Mouse (Mus musculus) MEL (cell line): ENCODE results near the gene B4galnt3. TPM values are rescaled to one million over a fixed set of nuclear protein-coding genes. Genes with fewer than 3 reads are reported as not detected.

ENCODE experiments used
- DNase-seq: peaks from one replicate; pipeline ENCODE4 v3.0.0; 2011; ENCODE audit warnings: low read depth, low spot score
- H3K27ac ChIP-seq: 2 replicates; pipeline ENCODE4 v1.5.1; 2012; ENCODE audit warnings: low read depth, mild to moderate bottlenecking, control low read depth, low read length, moderate library complexity; ENCODE audit not compliant: control insufficient read depth
- H3K27me3 ChIP-seq, 2 experiments: fragments of 150-350 bp in 1 of 2; sonication (generic) in 1 of 2; 2 replicates each; pipeline ENCODE4 v1.6.1; 2012; ENCODE audit warnings: low read length in 2 of 2, mild to moderate bottlenecking in 2 of 2, improper control_type of control experiment in 1 of 2, moderate library complexity in 1 of 2; ENCODE audit not compliant: insufficient read depth in 2 of 2, control insufficient read depth in 1 of 2
- H3K36me3 ChIP-seq, 2 experiments: 2 replicates each; pipeline ENCODE4 v1.6.1; 2012 to 2014; ENCODE audit warnings: low read length in 2 of 2, improper control_type of control experiment in 1 of 2, inconsistent platforms in 1 of 2, mild to moderate bottlenecking in 1 of 2; ENCODE audit not compliant: insufficient read depth in 2 of 2, control insufficient read depth in 1 of 2
- H3K4me1 ChIP-seq, 2 experiments: fragments of 150-350 bp in 1 of 2; sonication (generic) in 1 of 2; 2 replicates each; pipeline ENCODE4 v1.6.1; 2012; ENCODE audit warnings: low read length in 2 of 2, improper control_type of control experiment in 1 of 2, mild to moderate bottlenecking in 1 of 2; ENCODE audit not compliant: insufficient read depth in 2 of 2, control insufficient read depth in 1 of 2
- H3K4me3 ChIP-seq, 2 experiments: fragments of 150-350 bp in 1 of 2; sonication (generic) in 1 of 2; 2 replicates each; pipeline ENCODE4 v1.5.1; 2012; ENCODE audit warnings: low read depth in 2 of 2, low read length in 2 of 2, mild to moderate bottlenecking in 2 of 2, moderate library complexity in 2 of 2, control low read depth in 1 of 2, improper control_type of control experiment in 1 of 2; ENCODE audit not compliant: control insufficient read depth in 1 of 2, insufficient read depth in 1 of 2
- H3K79me2 ChIP-seq: 2 replicates; pipeline ENCODE4 v1.6.1; 2012; ENCODE audit warnings: mild to moderate bottlenecking, low read length, moderate library complexity; ENCODE audit not compliant: control insufficient read depth, poor library complexity, insufficient read depth
- H3K9ac ChIP-seq: 2 replicates; pipeline ENCODE4 v1.6.1; 2012; ENCODE audit warnings: low read depth, mild to moderate bottlenecking, control low read depth, low read length, moderate library complexity; ENCODE audit not compliant: control insufficient read depth, poor library complexity, severe bottlenecking
- H3K9me3 ChIP-seq: fragments of 150-350 bp; sonication (generic); replicated peaks from 2 replicates; pipeline ENCODE4 v1.6.1; 2012; ENCODE audit warnings: mild to moderate bottlenecking, low read length, improper control_type of control experiment, moderate library complexity; ENCODE audit not compliant: insufficient read depth
- BHLHE40 ChIP-seq: IDR thresholded peaks from 2 replicates; pipeline ENCODE4 v1.6.1; 2012; ENCODE audit warnings: low read depth, mild to moderate bottlenecking, inconsistent platforms, low read length, improper control_type of control experiment, borderline replicate concordance
- CHD1 ChIP-seq: IDR thresholded peaks from 2 replicates; pipeline ENCODE4 v1.6.1; 2012; ENCODE audit warnings: low read depth, mild to moderate bottlenecking, inconsistent platforms, low read length, improper control_type of control experiment
- CHD2 ChIP-seq: IDR thresholded peaks from 2 replicates; pipeline ENCODE4 v1.6.1; 2011; ENCODE audit warnings: low read length, improper control_type of control experiment
- EP300 ChIP-seq, 2 experiments: IDR thresholded peaks; 2 replicates each; pipeline ENCODE4 v1.6.1; 2011; ENCODE audit warnings: improper control_type of control experiment in 2 of 2, low read length in 2 of 2, low read depth in 1 of 2, mild to moderate bottlenecking in 1 of 2
- ETS1 ChIP-seq: IDR thresholded peaks from 2 replicates; pipeline ENCODE4 v1.6.1; 2012; ENCODE audit warnings: low read depth, mild to moderate bottlenecking, inconsistent platforms, low read length, improper control_type of control experiment, moderate library complexity
- GABPA ChIP-seq: IDR thresholded peaks from 2 replicates; pipeline ENCODE4 v1.6.1; 2012; ENCODE audit warnings: low read depth, mild to moderate bottlenecking, inconsistent platforms, low read length, improper control_type of control experiment, moderate library complexity
- GATA1 ChIP-seq: IDR thresholded peaks from 2 replicates; pipeline ENCODE4 v1.6.1; 2011; ENCODE audit warnings: low read depth, low read length, improper control_type of control experiment
- HCFC1 ChIP-seq: IDR thresholded peaks from 2 replicates; pipeline ENCODE4 v1.6.1; 2012; ENCODE audit warnings: low read depth, mild to moderate bottlenecking, inconsistent platforms, low read length, improper control_type of control experiment, moderate library complexity
- JUND ChIP-seq: IDR thresholded peaks from 2 replicates; pipeline ENCODE4 v1.6.1; 2011; ENCODE audit warnings: low read depth, mild to moderate bottlenecking, improper control_type of control experiment, low read length
- MAX ChIP-seq: IDR thresholded peaks from 2 replicates; pipeline ENCODE4 v1.6.1; 2011; ENCODE audit warnings: low read length, improper control_type of control experiment
- MAZ ChIP-seq: IDR thresholded peaks from 2 replicates; pipeline ENCODE4 v1.6.1; 2012; ENCODE audit warnings: low read depth, mild to moderate bottlenecking, inconsistent platforms, low read length, improper control_type of control experiment
- MXI1 ChIP-seq: IDR thresholded peaks from 2 replicates; pipeline ENCODE4 v1.6.1; 2011; ENCODE audit warnings: mild to moderate bottlenecking, low read depth, low read length, improper control_type of control experiment
- POLR2A ChIP-seq, 2 experiments: IDR thresholded peaks; 2 replicates each; pipeline ENCODE4 v1.6.1; 2011 to 2012; ENCODE audit warnings: low read length in 2 of 2, mild to moderate bottlenecking in 2 of 2, control low read depth in 1 of 2, improper control_type of control experiment in 1 of 2, low read depth in 1 of 2, moderate library complexity in 1 of 2; ENCODE audit not compliant: control insufficient read depth in 1 of 2, insufficient read depth in 1 of 2, poor library complexity in 1 of 2
- POLR2AphosphoS2 ChIP-seq: IDR thresholded peaks from 2 replicates; pipeline ENCODE4 v1.6.1; 2011; ENCODE audit warnings: low read length, improper control_type of control experiment
- POLR2AphosphoS5 ChIP-seq: IDR thresholded peaks from 2 replicates; pipeline ENCODE4 v1.6.1; 2012; ENCODE audit warnings: low read depth, borderline replicate concordance, mild to moderate bottlenecking, inconsistent platforms, low read length, moderate library complexity, mixed read lengths
- RAD21 ChIP-seq: IDR thresholded peaks from 2 replicates; pipeline ENCODE4 v1.6.1; 2011; ENCODE audit warnings: mild to moderate bottlenecking, low read depth, low read length, improper control_type of control experiment
- SIN3A ChIP-seq: IDR thresholded peaks from 2 replicates; pipeline ENCODE4 v1.6.1; 2012; ENCODE audit warnings: low read length, improper control_type of control experiment, inconsistent platforms
- SMC3 ChIP-seq: IDR thresholded peaks from 2 replicates; pipeline ENCODE4 v1.6.1; 2011; ENCODE audit warnings: low read depth, low read length, improper control_type of control experiment
- TAL1 ChIP-seq: IDR thresholded peaks from 2 replicates; pipeline ENCODE4 v1.6.1; 2012; ENCODE audit warnings: mild to moderate bottlenecking, inconsistent platforms, low read length, moderate library complexity, mixed read lengths
- TBP ChIP-seq: IDR thresholded peaks from 2 replicates; pipeline ENCODE4 v1.8.0; 2011; ENCODE audit warnings: low read depth, low read length, improper control_type of control experiment
- TCF12 ChIP-seq: IDR thresholded peaks from 2 replicates; pipeline ENCODE4 v1.6.1; 2014; ENCODE audit warnings: low read depth, mild to moderate bottlenecking, inconsistent platforms, low read length, improper control_type of control experiment, moderate library complexity
- ZC3H11A ChIP-seq: IDR thresholded peaks from 2 replicates; pipeline ENCODE4 v1.6.1; 2012; ENCODE audit warnings: low read depth, mild to moderate bottlenecking, inconsistent platforms, low read length, improper control_type of control experiment
- ZKSCAN1 ChIP-seq: IDR thresholded peaks from 2 replicates; pipeline ENCODE4 v1.6.1; 2012; ENCODE audit warnings: low read depth, mild to moderate bottlenecking, inconsistent platforms, low read length, improper control_type of control experiment, moderate library complexity
- ZMIZ1 ChIP-seq: IDR thresholded peaks from 2 replicates; pipeline ENCODE4 v1.6.1; 2012; ENCODE audit warnings: low read depth, mild to moderate bottlenecking, inconsistent platforms, low read length, improper control_type of control experiment, moderate library complexity
- polyA plus RNA-seq, 2 experiments: library from polyadenylated mRNA; stranded (reverse) in 1 of 2; unstranded in 1 of 2; fragments of >175 nt in 1 of 2; fragments of >200 nt in 1 of 2; gene quantifications; 2 replicates each; pipeline versions ENCODE4 v1.2.1 to v1.2.4; 2012; ENCODE audit warnings: low replicate concordance in 2 of 2, low read depth in 1 of 2; ENCODE audit not compliant: insufficient read length in 2 of 2, insufficient read depth in 1 of 2, missing spikeins in 1 of 2
- total RNA-seq: library from RNA; depleted of rRNA; stranded (reverse); fragments of 300-350 nt; gene quantifications from 2 replicates; pipeline ENCODE4 v1.2.3, GENCODE M21; 2012

B4galnt3 gene
- total and polyA plus RNA-seq, 3 experiments = 1.3 to 1.5 TPM; not detected in 1

GRCm38 (mm10) chr6:120155510-120155909 is 138.8 kb downstream of the B4galnt3 start:
- TF ChIP-seq POLR2AphosphoS2 = no peak
- TF ChIP-seq GABPA = no peak
- peak; percentile 48 to 76; a peak in 3 of 4 replicates for TF ChIP-seq EP300 (IDR thresholded peaks at IDR 0.05; ENCODE audit: low read depth in 1 of 2, low read length in 2 of 2)
- TF ChIP-seq TBP = no peak
- peak; percentile 76; the same call in 1 of the 2 replicates for TF ChIP-seq ETS1
- no peak for TF ChIP-seq SIN3A
- no peak for TF ChIP-seq MAZ
- TF ChIP-seq HCFC1 = 0 out of 2 replicates have a peak, but pooled peaks have one; percentile 34
- TF ChIP-seq GATA1 = peak; percentile 65
- TF ChIP-seq MAX = no peak
- no peak for TF ChIP-seq ZMIZ1
- TF ChIP-seq JUND = peak; percentile 84; the same call in 1 of the 2 replicates
- no peak for TF ChIP-seq RAD21
- TF ChIP-seq CHD1 = no peak
- TF ChIP-seq SMC3 = no peak
- TF ChIP-seq ZKSCAN1 = no peak
- 0 out of 2 replicates have a peak, but pooled peaks have one; percentile 28 for TF ChIP-seq TCF12
- no peak for TF ChIP-seq POLR2AphosphoS5
- Histone ChIP-seq H3K9me3 (no peaks in the 10 kb centered on the region), H3K9ac (no peak overlapping the region), H3K4me1 (peaks cover 5 to 38% of the 10 kb centered on the region in 2 experiments), H3K27ac (no peak overlapping the region), H3K79me2 (no peaks in the 10 kb centered on the region), H3K27me3 (no peaks in the 10 kb centered on the region), H3K4me3 (no peak overlapping the region), H3K36me3 (peaks cover 0 to 20% of the 10 kb centered on the region in 2 experiments; a peak in 2 of 4 replicates)
- DNase-seq = peak; percentile 84

DNA sequence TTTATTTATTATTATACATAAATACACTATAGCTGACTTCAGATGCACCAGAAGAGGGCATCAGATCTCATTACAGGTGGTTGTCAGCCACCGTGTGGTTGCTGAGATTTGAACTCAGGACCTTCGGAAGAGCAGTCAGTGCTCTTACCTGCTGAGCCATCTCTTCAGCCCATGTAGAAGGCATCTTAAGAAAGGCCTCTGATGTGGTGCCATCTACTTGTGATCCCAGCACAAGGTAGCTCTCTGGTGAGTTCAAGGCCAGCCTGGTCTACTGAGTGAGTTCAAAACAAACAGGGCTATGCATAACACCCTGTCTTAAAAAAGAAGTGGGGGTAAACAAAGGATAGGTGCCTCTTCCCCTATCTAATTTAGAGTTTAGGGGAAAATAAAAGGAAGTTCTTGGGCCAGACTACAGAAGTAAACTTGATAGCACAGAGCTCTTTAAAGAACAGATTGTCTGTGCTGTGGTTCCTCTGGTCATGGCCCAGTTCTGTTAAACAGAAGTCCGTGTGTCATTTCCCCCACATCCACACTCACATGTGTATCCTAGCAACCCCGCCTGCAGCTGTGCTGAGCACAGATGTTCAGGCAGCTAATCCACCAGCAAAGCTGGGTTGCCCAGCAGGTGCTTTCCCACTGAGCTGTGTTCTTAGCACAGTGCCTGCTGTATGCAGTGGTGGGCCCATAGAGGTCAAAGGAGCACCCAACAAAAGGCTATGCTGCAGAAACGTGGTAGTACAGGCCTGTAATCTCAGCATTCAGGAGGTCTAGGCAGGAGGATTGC is 139.6 kb downstream of the B4galnt3 start:
- H3K9me3 ChIP-seq = no peaks in the 10 kb centered on the region
- no peaks in the 10 kb centered on the region for H3K79me2 ChIP-seq
- no peaks in the 10 kb centered on the region for H3K27me3 ChIP-seq
- H3K36me3 ChIP-seq = peaks cover 0 to 20% of the 10 kb centered on the region in 2 experiments; a peak in 2 of 4 replicates
- H3K4me3 ChIP-seq = no peak overlapping the region
- peaks cover 4 to 38% of the 10 kb centered on the region in 2 experiments for H3K4me1 ChIP-seq
- no peak overlapping the region for H3K9ac ChIP-seq
- peak; percentile 48 for DNase-seq
- no peak overlapping the region for H3K27ac ChIP-seq
- TF ChIP-seq SIN3A = no peak
- TF ChIP-seq POLR2A (IDR thresholded peaks at IDR 0.05; ENCODE audit: control insufficient read depth in 1 of 2, insufficient read depth in 1 of 2, low read depth in 1 of 2, low read length in 2 of 2, poor library complexity in 1 of 2) = no peak
- no peak for TF ChIP-seq SMC3
- TF ChIP-seq ZC3H11A = no peak
- no peak for TF ChIP-seq BHLHE40
- TF ChIP-seq CHD2 = no peak
- TF ChIP-seq TAL1 = no peak
- TF ChIP-seq MXI1 = no peak
- TF ChIP-seq, all 39 proteins: peak for 0
